Mouse (Mus musculus): ENCODE measurements around the gene Kif5a. TPM values are rescaled to one million over a fixed set of nuclear protein-coding genes. Genes with fewer than 3 reads are reported as not detected.
"Not testable (repeated sequence)": the region's sequence is repeated elsewhere in the genome, so short reads cannot be mapped to it uniquely, and the experiment has no call there.

Gene Kif5a
- polyA plus RNA-seq, 1 experiment from 2014 or later = 0.70 TPM

DNA sequence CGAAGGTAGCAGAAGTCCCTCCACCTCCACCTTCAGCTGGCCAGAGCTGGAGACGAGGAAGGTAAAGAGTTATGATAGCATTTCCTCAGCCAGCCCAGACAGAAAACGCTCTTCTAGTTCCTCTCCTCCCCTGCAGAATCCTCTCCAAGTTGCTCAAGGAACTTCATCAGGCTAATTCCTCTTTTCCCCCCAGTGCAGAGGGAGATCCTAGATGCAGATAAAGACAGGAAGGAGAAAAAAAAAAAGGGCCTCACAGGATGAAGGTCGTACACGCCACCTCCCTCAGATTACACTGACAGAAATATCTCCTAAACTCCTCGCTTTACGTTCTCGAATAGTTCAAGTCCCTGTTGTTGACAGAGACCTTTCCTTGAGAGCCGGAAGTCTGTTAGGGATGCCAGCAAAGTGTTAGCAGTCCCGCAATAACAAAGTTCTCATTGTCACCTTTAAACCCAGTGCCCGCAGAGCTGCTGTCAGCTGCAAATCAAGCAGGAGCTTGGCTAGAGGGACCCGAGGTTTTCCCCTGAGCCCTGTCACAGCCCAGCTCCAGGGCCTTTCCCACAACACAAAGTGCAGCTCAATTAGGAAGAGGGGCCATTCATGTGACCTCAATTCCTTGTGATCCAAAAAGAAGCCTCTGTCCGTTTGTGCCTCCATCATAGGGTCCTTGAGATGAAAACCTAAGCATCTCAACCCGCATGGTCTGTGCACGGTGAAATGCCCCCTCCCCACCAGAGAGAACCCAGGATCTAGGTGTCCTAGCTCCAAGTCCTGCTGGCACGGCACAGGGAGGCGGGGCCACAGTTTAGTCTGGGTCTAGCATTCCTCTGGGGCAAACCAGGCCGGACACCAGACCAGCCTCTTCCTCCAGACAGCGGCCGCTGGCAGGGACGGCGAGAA lies 68.5 kb downstream of the Kif5a start:
- H3K4me3 ChIP-seq (ENCODE audit: low read length) = peak overlapping the region; percentile 96
- H3K27me3 ChIP-seq (ENCODE audit: control insufficient read depth, insufficient read depth, low read length) = no peaks in the 10 kb centered on the region
- H3K4me2 ChIP-seq (ENCODE audit: low read depth, low read length) = peak overlapping the region; percentile 97
- peak overlapping the region; percentile 95 for H3K9ac ChIP-seq (ENCODE audit: low read length)
- H3K27ac ChIP-seq (ENCODE audit: low read length) = peak overlapping the region; percentile 93
- 12% methylated on average over 22 of the region's 22 CpGs for WGBS
- no peaks in the 10 kb centered on the region; the same call in none of the 2 replicates for H3K36me3 ChIP-seq (ENCODE audit: control insufficient read depth, insufficient read depth)
- peaks cover 16% of the 10 kb centered on the region for H3K4me1 ChIP-seq (ENCODE audit: control insufficient read depth, insufficient read depth, low read length)
- peak; percentile 53; the same call in 1 of the 2 replicates for ATAC-seq (replicated peaks; ENCODE audit: extremely low read depth, insufficient read depth, low FRiP score)
- H3K9me3 ChIP-seq (replicated peaks; ENCODE audit: control insufficient read depth, low read length) = no peaks in the 10 kb centered on the region

DNA sequence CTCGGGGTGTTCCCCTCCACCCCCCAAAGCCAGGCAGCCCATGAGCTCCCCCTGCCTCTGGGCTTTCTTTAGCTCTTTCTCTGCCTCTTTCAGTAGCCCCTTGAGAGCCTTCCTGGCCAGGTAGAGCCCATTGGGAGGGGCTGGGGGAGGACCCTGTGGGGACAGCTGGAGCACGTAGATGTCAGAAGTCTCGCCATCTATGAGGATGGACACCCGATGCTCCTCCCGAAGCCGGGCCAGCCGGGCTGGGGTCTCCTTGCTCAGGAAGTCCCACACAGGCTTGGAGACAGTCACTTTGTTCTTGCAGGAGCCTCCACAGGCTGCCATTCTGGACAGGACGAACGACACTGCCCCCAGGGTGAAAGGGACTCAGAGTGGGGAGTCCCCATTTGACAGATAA lies 70.1 kb downstream of the Kif5a start:
- H3K36me3 ChIP-seq (ENCODE audit: control insufficient read depth, insufficient read depth) = no peaks in the 10 kb centered on the region; the same call in none of the 2 replicates
- peaks cover 27% of the 10 kb centered on the region for H3K4me1 ChIP-seq (ENCODE audit: control insufficient read depth, insufficient read depth, low read length)
- no peaks in the 10 kb centered on the region for H3K27me3 ChIP-seq (ENCODE audit: control insufficient read depth, insufficient read depth, low read length)
- no peak overlapping the region for H3K9ac ChIP-seq (ENCODE audit: low read length)
- no peaks in the 10 kb centered on the region for H3K9me3 ChIP-seq (replicated peaks; ENCODE audit: control insufficient read depth, low read length)
- H3K4me2 ChIP-seq (ENCODE audit: low read depth, low read length) = no peak overlapping the region
- no peak for ATAC-seq (replicated peaks; ENCODE audit: extremely low read depth, insufficient read depth, low FRiP score)
- H3K4me3 ChIP-seq (ENCODE audit: low read length) = no peak overlapping the region
- H3K27ac ChIP-seq (ENCODE audit: low read length) = no peak overlapping the region
- 86% methylated on average over 8 of the region's 9 CpGs for whole genome bisulfite sequencing

DNA sequence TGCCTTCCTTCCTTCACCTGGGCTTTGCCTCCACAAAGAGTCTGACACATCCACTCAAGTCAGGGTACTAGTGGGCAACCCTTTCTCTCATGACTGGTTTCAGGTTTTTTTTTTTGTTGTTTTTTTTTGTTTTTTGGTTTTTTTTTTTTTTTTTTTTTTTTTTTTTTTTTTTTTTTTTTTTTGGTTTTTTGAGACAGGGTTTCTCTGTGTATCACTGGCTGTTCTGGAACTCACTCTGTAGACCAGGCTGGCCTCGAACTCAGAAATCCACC lies 71.2 kb downstream of the Kif5a start:
- not testable (repeated sequence) for H3K4me2 ChIP-seq (ENCODE audit: low read depth, low read length); H3K36me3 ChIP-seq (ENCODE audit: control insufficient read depth, insufficient read depth); H3K9ac ChIP-seq (ENCODE audit: low read length); ATAC-seq (replicated peaks; ENCODE audit: extremely low read depth, insufficient read depth, low FRiP score); H3K27me3 ChIP-seq (ENCODE audit: control insufficient read depth, insufficient read depth, low read length); H3K4me3 ChIP-seq (ENCODE audit: low read length); H3K9me3 ChIP-seq (replicated peaks; ENCODE audit: control insufficient read depth, low read length)
- Histone ChIP-seq H3K4me1 (ENCODE audit: control insufficient read depth, insufficient read depth, low read length) (peaks cover 27% of the 10 kb centered on the region), H3K27ac (ENCODE audit: low read length) (peak overlapping the region; percentile 0; the same call in 1 of the 2 replicates)
- WGBS = 81% methylated on average over 1 of the region's 1 CpGs

DNA sequence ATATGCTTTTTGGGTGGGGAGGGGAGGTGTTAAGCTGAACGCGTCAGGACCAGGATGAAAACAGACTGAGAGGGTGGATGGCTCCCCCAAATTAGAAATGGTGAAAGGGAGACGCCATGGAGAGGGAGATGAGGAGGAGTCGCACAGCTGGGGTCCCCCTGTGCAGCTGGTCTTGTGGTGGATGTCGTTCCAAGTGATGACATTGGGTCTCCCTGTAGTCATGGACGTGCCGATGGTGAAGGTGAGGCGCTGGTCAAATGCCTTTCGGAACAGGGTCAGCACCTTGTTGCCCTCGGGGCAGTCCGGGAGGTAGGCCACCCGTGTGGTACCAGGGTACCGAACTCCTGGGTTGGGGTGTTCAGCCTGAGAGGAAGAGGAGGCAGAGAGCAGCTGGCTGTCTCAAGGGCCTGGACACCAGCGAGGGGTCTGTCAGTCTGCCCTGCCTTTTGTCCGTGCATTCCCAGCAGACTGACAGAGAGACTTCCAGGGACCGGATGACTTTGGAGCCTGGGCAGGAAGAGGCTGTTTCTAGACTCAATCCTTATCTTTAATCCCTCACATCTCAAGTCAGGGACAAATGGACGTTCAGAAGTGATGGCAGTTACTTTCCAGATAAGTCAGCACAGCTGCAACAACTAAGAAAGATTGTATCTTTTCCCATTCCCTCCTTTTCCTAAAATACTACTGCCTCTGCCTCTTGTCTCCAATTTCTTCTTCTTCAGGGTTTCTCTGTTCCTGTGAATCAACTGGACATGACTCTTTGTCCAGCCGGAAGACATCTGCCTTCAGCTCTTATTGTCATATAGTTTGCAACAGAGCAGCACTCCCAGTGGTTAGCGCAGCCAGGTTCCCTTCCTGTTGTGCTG lies 71.7 kb downstream of the Kif5a start:
- H3K27ac ChIP-seq (ENCODE audit: low read length) = peak overlapping the region; percentile 0
- 63% methylated on average over 19 of the region's 19 CpGs for WGBS
- no peaks in the 10 kb centered on the region; the same call in none of the 2 replicates for H3K36me3 ChIP-seq (ENCODE audit: control insufficient read depth, insufficient read depth)
- no peak overlapping the region for H3K4me2 ChIP-seq (ENCODE audit: low read depth, low read length)
- no peak for ATAC-seq (replicated peaks; ENCODE audit: extremely low read depth, insufficient read depth, low FRiP score)
- H3K27me3 ChIP-seq (ENCODE audit: control insufficient read depth, insufficient read depth, low read length) = peaks cover 5% of the 10 kb centered on the region; the same call in 1 of the 2 replicates
- no peak overlapping the region for H3K9ac ChIP-seq (ENCODE audit: low read length)
- no peaks in the 10 kb centered on the region for H3K9me3 ChIP-seq (replicated peaks; ENCODE audit: control insufficient read depth, low read length)
- peaks cover 23% of the 10 kb centered on the region for H3K4me1 ChIP-seq (ENCODE audit: control insufficient read depth, insufficient read depth, low read length)
- no peak overlapping the region for H3K4me3 ChIP-seq (ENCODE audit: low read length)

DNA sequence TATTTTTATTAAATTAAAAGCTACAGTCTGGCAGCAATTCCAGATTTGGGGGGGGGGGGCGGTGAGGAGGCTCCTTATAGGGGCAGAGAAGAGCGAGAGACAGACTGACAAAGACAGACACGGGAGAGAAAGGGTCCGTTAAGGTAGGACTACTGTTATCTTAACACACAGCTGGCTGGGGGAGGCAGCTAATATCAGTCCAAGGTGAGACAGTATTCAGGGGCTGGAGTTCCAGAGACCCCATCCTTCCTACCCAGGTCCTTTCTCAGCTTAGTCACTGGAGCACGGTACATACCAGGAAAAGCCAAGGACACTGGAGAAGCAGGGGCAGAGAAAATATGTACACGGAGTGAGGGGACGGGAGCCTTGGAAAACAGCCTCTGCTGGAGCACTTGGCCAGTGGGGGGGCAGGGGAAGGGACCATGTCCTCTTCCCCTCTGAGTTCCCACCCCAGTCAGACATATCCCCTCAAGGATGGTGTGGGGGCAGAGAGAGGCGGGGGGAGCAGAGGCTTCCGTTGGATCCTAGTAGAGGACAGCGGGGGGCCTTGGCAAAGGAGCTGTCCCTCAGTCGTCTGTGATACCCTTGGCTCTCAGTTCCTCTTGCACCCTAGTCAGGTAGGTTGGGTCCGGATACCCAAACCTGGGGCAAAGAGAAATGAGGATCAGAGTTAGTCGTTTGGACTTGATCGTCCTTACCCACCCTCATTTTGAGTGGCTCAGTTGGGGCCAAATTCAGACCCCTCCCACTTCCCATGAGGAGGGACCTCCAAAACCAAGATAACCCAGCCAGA lies 72.6 kb downstream of the Kif5a start:
- Histone ChIP-seq H3K4me1 (ENCODE audit: control insufficient read depth, insufficient read depth, low read length) (peaks cover 19% of the 10 kb centered on the region), H3K4me3 (ENCODE audit: low read length) (no peak overlapping the region), H3K27ac (ENCODE audit: low read length) (peak overlapping the region; percentile 60), H3K9ac (ENCODE audit: low read length) (no peak overlapping the region; the same call in 1 of the 2 replicates), H3K4me2 (ENCODE audit: low read depth, low read length) (peak overlapping the region; percentile 93), H3K27me3 (ENCODE audit: control insufficient read depth, insufficient read depth, low read length) (peaks cover 7% of the 10 kb centered on the region; the same call in 1 of the 2 replicates), H3K36me3 (ENCODE audit: control insufficient read depth, insufficient read depth) (no peaks in the 10 kb centered on the region; the same call in none of the 2 replicates), H3K9me3 (replicated peaks; ENCODE audit: control insufficient read depth, low read length) (no peaks in the 10 kb centered on the region)
- no peak for ATAC-seq (replicated peaks; ENCODE audit: extremely low read depth, insufficient read depth, low FRiP score)
- 47% methylated on average over 14 of the region's 14 CpGs for WGBS

DNA sequence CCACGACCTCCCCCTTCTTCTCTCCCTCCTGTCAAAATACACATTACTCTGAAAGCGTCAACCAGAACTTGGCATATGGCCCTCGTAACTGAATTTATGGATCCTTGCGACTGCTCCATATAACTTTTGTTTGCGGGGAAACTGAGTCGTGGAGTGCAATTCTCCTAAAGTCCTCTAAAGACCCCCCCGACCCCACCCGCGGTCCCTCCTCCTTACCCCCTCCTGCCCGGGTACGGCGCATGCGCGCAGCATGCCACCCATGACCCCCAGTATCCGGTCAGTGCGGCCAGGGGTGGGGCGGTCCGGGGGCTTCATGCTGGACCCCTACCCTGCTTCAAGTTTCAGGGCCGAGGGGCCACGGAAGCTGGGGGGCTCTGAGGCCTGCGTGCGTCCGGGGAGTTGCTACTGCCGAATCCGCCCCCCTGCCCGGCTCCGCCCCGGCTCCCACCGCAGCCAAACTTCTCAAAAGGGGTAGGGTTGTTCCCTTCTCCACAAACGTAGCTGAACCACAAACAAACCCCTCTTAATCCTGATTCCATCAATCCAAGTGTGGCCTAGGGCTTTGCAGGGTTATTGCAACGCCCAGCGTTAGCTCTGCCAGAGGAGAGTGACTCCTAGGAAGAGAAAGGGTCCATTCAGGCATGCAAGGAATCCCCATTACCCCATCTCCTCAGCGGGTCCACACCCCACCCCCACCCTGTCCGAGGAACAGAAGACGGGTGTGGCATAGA lies 73.3 kb downstream of the Kif5a start, which contains the start of gene Arhgef25:
Arhgef25 (minus strand) TSS at position 433 of the 731 bp plus-strand sequence.
- Histone ChIP-seq H3K4me3 (ENCODE audit: low read length) (peak within 1 kb of the TSS; percentile 67), H3K9ac (ENCODE audit: low read length) (peak within 1 kb of the TSS; percentile 72), H3K4me2 (ENCODE audit: low read depth, low read length) (peak within 1 kb of the TSS; percentile 93), H3K4me1 (ENCODE audit: control insufficient read depth, insufficient read depth, low read length) (peaks cover 17% of the 10 kb centered on the region), H3K9me3 (replicated peaks; ENCODE audit: control insufficient read depth, low read length) (no peaks in the 10 kb centered on the region), H3K27me3 (ENCODE audit: control insufficient read depth, insufficient read depth, low read length) (peaks cover 10% of the 10 kb centered on the region), H3K36me3 (ENCODE audit: control insufficient read depth, insufficient read depth) (no peaks in the 10 kb centered on the region; the same call in none of the 2 replicates), H3K27ac (ENCODE audit: low read length) (peak within 1 kb of the TSS; percentile 74)
- 5% methylated on average over 35 of the region's 35 CpGs for WGBS
- ATAC-seq (replicated peaks; ENCODE audit: extremely low read depth, insufficient read depth, low FRiP score) = peak; percentile 18; the same call in 1 of the 2 replicates

DNA sequence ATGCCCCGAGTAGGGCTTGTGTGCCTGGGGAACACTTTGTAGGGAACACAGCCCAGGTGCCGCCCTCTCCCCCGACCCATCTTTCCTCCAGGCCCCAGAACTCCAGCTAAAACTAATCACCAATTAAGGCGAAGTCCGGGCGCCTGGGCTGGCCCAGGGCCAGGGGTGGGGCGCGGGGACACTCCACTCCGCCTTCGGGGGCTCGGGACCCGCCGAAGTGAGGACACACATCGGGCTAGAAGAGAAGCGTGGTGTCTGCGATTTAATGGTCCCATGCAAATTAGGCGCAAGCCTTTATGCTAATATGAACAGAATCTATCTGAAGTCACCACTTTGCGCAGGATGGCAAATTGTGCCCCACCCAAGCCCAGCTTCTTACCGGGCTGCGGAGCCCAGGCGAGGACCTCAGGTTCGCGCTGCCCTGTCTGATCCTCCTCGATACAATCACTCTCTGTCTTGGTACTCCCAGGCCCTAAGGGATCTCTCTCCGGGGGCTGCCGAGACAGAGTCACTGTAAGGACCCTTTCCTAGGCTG lies 74.0 kb downstream of the Kif5a start:
- ATAC-seq (replicated peaks; ENCODE audit: extremely low read depth, insufficient read depth, low FRiP score) = peak; percentile 3; the same call in 1 of the 2 replicates
- Histone ChIP-seq H3K4me1 (ENCODE audit: control insufficient read depth, insufficient read depth, low read length) (peaks cover 11% of the 10 kb centered on the region), H3K36me3 (ENCODE audit: control insufficient read depth, insufficient read depth) (no peaks in the 10 kb centered on the region; the same call in none of the 2 replicates), H3K27ac (ENCODE audit: low read length) (peak overlapping the region; percentile 74), H3K4me2 (ENCODE audit: low read depth, low read length) (peak overlapping the region; percentile 93), H3K9me3 (replicated peaks; ENCODE audit: control insufficient read depth, low read length) (no peaks in the 10 kb centered on the region), H3K9ac (ENCODE audit: low read length) (peak overlapping the region; percentile 72), H3K4me3 (ENCODE audit: low read length) (peak overlapping the region; percentile 67), H3K27me3 (ENCODE audit: control insufficient read depth, insufficient read depth, low read length) (peaks cover 15% of the 10 kb centered on the region)
- under 1% methylated on average over 26 of the region's 26 CpGs for WGBS
